Mouse (Mus musculus): ENCODE data around the gene Ank3. TPM values are rescaled to one million over a fixed set of nuclear protein-coding genes. Genes with fewer than 3 reads are reported as not detected.

Ank3 gene
- polyA plus RNA-seq, 1 experiment from 2014 or later = 24.5 TPM

GRCm38 (mm10) chr10:69476871-69477270 lies 78.3 kb downstream of the Ank3 start:
- H3K9ac ChIP-seq (replicated peaks; ENCODE audit: low read depth) = no peak overlapping the region
- no peak overlapping the region for H3K27ac ChIP-seq (ENCODE audit: low read length)
- TF ChIP-seq CTCF (IDR thresholded peaks at IDR 0.05) (no peak), EP300 (IDR thresholded peaks at IDR 0.05) (no peak)
- H3K36me3 ChIP-seq (ENCODE audit: insufficient read depth, low read length) = no peaks in the 10 kb centered on the region
- WGBS = 12% methylated on average over 1 of the region's 1 CpGs
- no peaks in the 10 kb centered on the region for H3K27me3 ChIP-seq (replicated peaks; ENCODE audit: insufficient read depth, low read length)
- H3K4me3 ChIP-seq (ENCODE audit: low read depth, low read length) = no peak overlapping the region
- DNase-seq (ENCODE audit: low spot score) (no peak), ATAC-seq (no peak)
- no peaks in the 10 kb centered on the region for H3K9me3 ChIP-seq (ENCODE audit: low read length)
- no peaks in the 10 kb centered on the region for H3K4me1 ChIP-seq (ENCODE audit: insufficient read depth, low read depth, low read length)
- no peak overlapping the region for H3K4me2 ChIP-seq (replicated peaks; ENCODE audit: low read depth, low read length)

- Histone ChIP-seq H3K9ac (replicated peaks; ENCODE audit: low read depth) (no peak overlapping the region), H3K4me2 (replicated peaks; ENCODE audit: low read depth, low read length) (no peak overlapping the region), H3K27ac (ENCODE audit: low read length) (no peak overlapping the region), H3K9me3 (ENCODE audit: low read length) (no peaks in the 10 kb centered on the region), H3K36me3 (ENCODE audit: insufficient read depth, low read length) (no peaks in the 10 kb centered on the region), H3K4me3 (ENCODE audit: low read depth, low read length) (no peak overlapping the region), H3K4me1 (ENCODE audit: insufficient read depth, low read depth, low read length) (no peaks in the 10 kb centered on the region), H3K27me3 (replicated peaks; ENCODE audit: insufficient read depth, low read length) (no peaks in the 10 kb centered on the region)
- DNase-seq (ENCODE audit: low spot score) (no peak), ATAC-seq (no peak)
- 43% methylated on average over 2 of the region's 2 CpGs for WGBS
- TF ChIP-seq EP300 (IDR thresholded peaks at IDR 0.05) (no peak), CTCF (IDR thresholded peaks at IDR 0.05) (no peak)
These were observed 79.1 kb downstream of the Ank3 start for GRCm38 (mm10) chr10:69477656-69478055.

GRCm38 (mm10) chr10:69478831-69479230 lies 80.3 kb downstream of the Ank3 start:
- Histone ChIP-seq H3K9ac (replicated peaks; ENCODE audit: low read depth) (no peak overlapping the region), H3K27me3 (replicated peaks; ENCODE audit: insufficient read depth, low read length) (no peaks in the 10 kb centered on the region), H3K9me3 (ENCODE audit: low read length) (no peaks in the 10 kb centered on the region), H3K4me1 (ENCODE audit: insufficient read depth, low read depth, low read length) (no peaks in the 10 kb centered on the region), H3K27ac (ENCODE audit: low read length) (no peak overlapping the region), H3K36me3 (ENCODE audit: insufficient read depth, low read length) (no peaks in the 10 kb centered on the region), H3K4me2 (replicated peaks; ENCODE audit: low read depth, low read length) (no peak overlapping the region), H3K4me3 (ENCODE audit: low read depth, low read length) (no peak overlapping the region)
- no peak for ATAC-seq
- DNase-seq (ENCODE audit: low spot score) = no peak
- WGBS = 55% methylated on average over 3 of the region's 3 CpGs
- TF ChIP-seq EP300 (IDR thresholded peaks at IDR 0.05) (no peak), CTCF (IDR thresholded peaks at IDR 0.05) (no peak)

GRCm38 (mm10) chr10:69485191-69485786 lies 86.7 kb downstream of the Ank3 start:
- no peaks in the 10 kb centered on the region for H3K36me3 ChIP-seq (ENCODE audit: insufficient read depth, low read length)
- H3K4me2 ChIP-seq (replicated peaks; ENCODE audit: low read depth, low read length) = no peak overlapping the region
- no peaks in the 10 kb centered on the region for H3K9me3 ChIP-seq (ENCODE audit: low read length)
- no peak overlapping the region for H3K4me3 ChIP-seq (ENCODE audit: low read depth, low read length)
- H3K27ac ChIP-seq (ENCODE audit: low read length) = no peak overlapping the region
- no peak for DNase-seq (ENCODE audit: low spot score)
- no peak for ATAC-seq
- no peak overlapping the region for H3K9ac ChIP-seq (replicated peaks; ENCODE audit: low read depth)
- TF ChIP-seq EP300 (IDR thresholded peaks at IDR 0.05) = no peak
- TF ChIP-seq CTCF (IDR thresholded peaks at IDR 0.05) = no peak
- WGBS = 94% methylated on average over 6 of the region's 6 CpGs
- H3K4me1 ChIP-seq (ENCODE audit: insufficient read depth, low read depth, low read length) = no peaks in the 10 kb centered on the region
- H3K27me3 ChIP-seq (replicated peaks; ENCODE audit: insufficient read depth, low read length) = no peaks in the 10 kb centered on the region

GRCm38 (mm10) chr10:69490182-69490581 lies 91.6 kb downstream of the Ank3 start:
- Histone ChIP-seq H3K27me3 (replicated peaks; ENCODE audit: insufficient read depth, low read length) (no peaks in the 10 kb centered on the region), H3K27ac (ENCODE audit: low read length) (no peak overlapping the region), H3K4me3 (ENCODE audit: low read depth, low read length) (no peak overlapping the region), H3K4me2 (replicated peaks; ENCODE audit: low read depth, low read length) (no peak overlapping the region), H3K9ac (replicated peaks; ENCODE audit: low read depth) (no peak overlapping the region), H3K9me3 (ENCODE audit: low read length) (no peaks in the 10 kb centered on the region), H3K36me3 (ENCODE audit: insufficient read depth, low read length) (no peaks in the 10 kb centered on the region), H3K4me1 (ENCODE audit: insufficient read depth, low read depth, low read length) (no peaks in the 10 kb centered on the region)
- DNase-seq (ENCODE audit: low spot score) (no peak), ATAC-seq (no peak)
- no peak for TF ChIP-seq CTCF (IDR thresholded peaks at IDR 0.05)
- WGBS = 79% methylated on average over 5 of the region's 5 CpGs

GRCm38 (mm10) chr10:69491975-69492374 lies 93.4 kb downstream of the Ank3 start:
- DNase-seq (ENCODE audit: low spot score) (no peak), ATAC-seq (no peak)
- TF ChIP-seq EP300 (IDR thresholded peaks at IDR 0.05) (no peak), CTCF (IDR thresholded peaks at IDR 0.05) (no peak)
- no peaks in the 10 kb centered on the region for H3K27me3 ChIP-seq (replicated peaks; ENCODE audit: insufficient read depth, low read length)
- H3K27ac ChIP-seq (ENCODE audit: low read length) = no peak overlapping the region
- H3K9me3 ChIP-seq (ENCODE audit: low read length) = no peaks in the 10 kb centered on the region
- no peak overlapping the region for H3K4me3 ChIP-seq (ENCODE audit: low read depth, low read length)
- no peaks in the 10 kb centered on the region for H3K36me3 ChIP-seq (ENCODE audit: insufficient read depth, low read length)
- H3K4me2 ChIP-seq (replicated peaks; ENCODE audit: low read depth, low read length) = no peak overlapping the region
- H3K4me1 ChIP-seq (ENCODE audit: insufficient read depth, low read depth, low read length) = no peaks in the 10 kb centered on the region
- H3K9ac ChIP-seq (replicated peaks; ENCODE audit: low read depth) = no peak overlapping the region
- WGBS = 69% methylated on average over 5 of the region's 5 CpGs

- Histone ChIP-seq H3K4me1 (ENCODE audit: insufficient read depth, low read depth, low read length) (no peaks in the 10 kb centered on the region), H3K27ac (ENCODE audit: low read length) (no peak overlapping the region), H3K4me2 (replicated peaks; ENCODE audit: low read depth, low read length) (no peak overlapping the region), H3K27me3 (replicated peaks; ENCODE audit: insufficient read depth, low read length) (no peaks in the 10 kb centered on the region), H3K9ac (replicated peaks; ENCODE audit: low read depth) (no peak overlapping the region), H3K9me3 (ENCODE audit: low read length) (no peaks in the 10 kb centered on the region), H3K4me3 (ENCODE audit: low read depth, low read length) (no peak overlapping the region), H3K36me3 (ENCODE audit: insufficient read depth, low read length) (no peaks in the 10 kb centered on the region)
- TF ChIP-seq EP300 (IDR thresholded peaks at IDR 0.05) (no peak), CTCF (IDR thresholded peaks at IDR 0.05) (no peak)
- ATAC-seq = no peak
- WGBS = 73% methylated on average over 17 of the region's 17 CpGs
- DNase-seq (ENCODE audit: low spot score) = no peak
These were observed 98.8 kb downstream of the Ank3 start for GRCm38 (mm10) chr10:69497382-69497781.

Measured in lung, postnatal 0 days (tissue).